Mouse (Mus musculus) CH12.LX (cell line): ENCODE data around the gene Il11. TPM values are rescaled to one million over a fixed set of nuclear protein-coding genes. Genes with fewer than 3 reads are reported as not detected.
"Not testable (repeated sequence)": the region's sequence is repeated elsewhere in the genome, so short reads cannot be mapped to it uniquely, and the experiment has no call there.

Source experiments
- DNase-seq: peaks from one replicate; pipeline ENCODE4 v3.0.0-alpha.2; 2013; ENCODE audit errors: extremely low read depth
- H3K27ac ChIP-seq: 2 replicates; pipeline ENCODE4 v1.5.1; 2012; ENCODE audit warnings: low read depth, mild to moderate bottlenecking, control low read depth, moderate library complexity; ENCODE audit not compliant: insufficient read depth
- H3K27me3 ChIP-seq: replicated peaks from 2 replicates; pipeline ENCODE3; 2012; ENCODE audit warnings: inconsistent platforms
- H3K36me3 ChIP-seq, 2 experiments: replicated peaks in 1 of 2; 2 replicates each; pipeline versions ENCODE3 to v1.6.1; 2012; ENCODE audit warnings: inconsistent platforms in 1 of 2, low read length in 1 of 2, mild to moderate bottlenecking in 1 of 2, mixed read lengths in 1 of 2, moderate library complexity in 1 of 2; ENCODE audit not compliant: control insufficient read depth in 1 of 2, insufficient read depth in 1 of 2
- H3K4me1 ChIP-seq, 2 experiments: 2 replicates each; pipeline ENCODE4 v1.6.1; 2012; ENCODE audit warnings: inconsistent platforms in 1 of 2, moderate library complexity in 1 of 2; ENCODE audit not compliant: insufficient read depth in 2 of 2, control insufficient read depth in 1 of 2
- H3K4me2 ChIP-seq: 2 replicates; pipeline ENCODE4 v1.6.1; 2012; ENCODE audit warnings: low read depth, mild to moderate bottlenecking, control low read depth; ENCODE audit not compliant: poor library complexity, insufficient read depth, severe bottlenecking
- H3K4me3 ChIP-seq, 3 experiments: fragments of 150-350 bp in 1 of 3; sonication (generic) in 1 of 3; replicated peaks in 1 of 3; 2 replicates each; pipeline versions ENCODE3 to v1.5.1; 2011 to 2012; ENCODE audit warnings: low read depth in 2 of 3, low read length in 2 of 3, mild to moderate bottlenecking in 2 of 3, moderate library complexity in 2 of 3, control low read depth in 1 of 3, improper control_type of control experiment in 1 of 3, inconsistent platforms in 1 of 3, mixed read lengths in 1 of 3; ENCODE audit not compliant: poor library complexity in 1 of 3
- H3K79me2 ChIP-seq: replicated peaks from 2 replicates; pipeline ENCODE4 v1.6.1; 2012; ENCODE audit warnings: mild to moderate bottlenecking, moderate library complexity; ENCODE audit not compliant: control insufficient read depth, poor library complexity, insufficient read depth, severe bottlenecking; ENCODE audit errors: extremely low read depth
- H3K9ac ChIP-seq: 2 replicates; pipeline ENCODE4 v1.6.1; 2012; ENCODE audit warnings: low read depth, mild to moderate bottlenecking, control low read depth, moderate library complexity; ENCODE audit not compliant: insufficient read depth
- H3K9me3 ChIP-seq: replicated peaks from 2 replicates; pipeline ENCODE3; 2012; ENCODE audit warnings: low read length, inconsistent platforms, mixed read lengths
- BHLHE40 ChIP-seq: IDR thresholded peaks from 2 replicates; pipeline ENCODE4 v1.6.1; 2011; ENCODE audit warnings: mild to moderate bottlenecking, low read depth, low read length, improper control_type of control experiment
- CHD1 ChIP-seq: IDR thresholded peaks from 2 replicates; pipeline ENCODE4 v1.6.1; 2012; ENCODE audit warnings: low read depth, low read length, improper control_type of control experiment, inconsistent platforms
- CTCF ChIP-seq, 2 experiments: IDR thresholded peaks in 1 of 2; conservative IDR thresholded peaks in 1 of 2; 2 replicates each; pipeline ENCODE4 v1.5.1; 2011 to 2012; ENCODE audit warnings: low read depth in 2 of 2, low read length in 2 of 2, improper control_type of control experiment in 1 of 2, inconsistent platforms in 1 of 2, mild to moderate bottlenecking in 1 of 2, moderate library complexity in 1 of 2
- E2F4 ChIP-seq: IDR thresholded peaks from 2 replicates; pipeline ENCODE4 v1.6.1; 2011; ENCODE audit warnings: low read depth, low read length, improper control_type of control experiment; ENCODE audit not compliant: insufficient replicate concordance
- ELF1 ChIP-seq: IDR thresholded peaks from 2 replicates; pipeline ENCODE4 v1.6.1; 2014; ENCODE audit warnings: low read depth, mild to moderate bottlenecking, inconsistent platforms, low read length, improper control_type of control experiment
- GABPA ChIP-seq: IDR thresholded peaks from 2 replicates; pipeline ENCODE4 v1.6.1; 2012; ENCODE audit warnings: low read depth, low read length, improper control_type of control experiment, inconsistent platforms; ENCODE audit not compliant: insufficient replicate concordance
- JUND ChIP-seq: conservative IDR thresholded peaks from 2 replicates; pipeline ENCODE4 v1.6.1; 2011; ENCODE audit warnings: low read depth, low read length, improper control_type of control experiment
- MAFK ChIP-seq: IDR thresholded peaks from 2 replicates; pipeline ENCODE4 v1.6.1; 2011; ENCODE audit warnings: low read length, improper control_type of control experiment; ENCODE audit not compliant: insufficient replicate concordance
- MEF2A ChIP-seq: IDR thresholded peaks from 2 replicates; pipeline ENCODE4 v1.6.1; 2014; ENCODE audit warnings: low read depth, mild to moderate bottlenecking, inconsistent platforms, low read length, improper control_type of control experiment, borderline replicate concordance
- MXI1 ChIP-seq: IDR thresholded peaks from 2 replicates; pipeline ENCODE4 v1.6.1; 2011; ENCODE audit warnings: mild to moderate bottlenecking, low read depth, low read length, improper control_type of control experiment
- PAX5 ChIP-seq: IDR thresholded peaks from 2 replicates; pipeline ENCODE4 v1.6.1; 2012; ENCODE audit warnings: low read length, inconsistent platforms, mixed read lengths
- RAD21 ChIP-seq: IDR thresholded peaks from 2 replicates; pipeline ENCODE4 v1.6.1; 2011; ENCODE audit warnings: low read depth, mild to moderate bottlenecking, low read length, improper control_type of control experiment, moderate library complexity
- SMC3 ChIP-seq: IDR thresholded peaks from 2 replicates; pipeline ENCODE4 v1.6.1; 2011; ENCODE audit warnings: low read depth, low read length, improper control_type of control experiment
- TCF12 ChIP-seq: IDR thresholded peaks from 2 replicates; pipeline ENCODE4 v1.6.1; 2014; ENCODE audit warnings: low read depth, mild to moderate bottlenecking, inconsistent platforms, low read length, improper control_type of control experiment
- USF2 ChIP-seq: conservative IDR thresholded peaks from 2 replicates; pipeline ENCODE4 v1.6.1; 2011; ENCODE audit warnings: low read depth, low read length, improper control_type of control experiment
- ZC3H11A ChIP-seq: IDR thresholded peaks from 2 replicates; pipeline ENCODE4 v1.6.1; 2012; ENCODE audit warnings: low read depth, mild to moderate bottlenecking, inconsistent platforms, low read length, improper control_type of control experiment
- ZKSCAN1 ChIP-seq: IDR thresholded peaks from 2 replicates; pipeline ENCODE4 v1.6.1; 2012; ENCODE audit warnings: low read depth, inconsistent platforms, low read length, improper control_type of control experiment, borderline replicate concordance
- ZNF384 ChIP-seq: IDR thresholded peaks from 2 replicates; pipeline ENCODE4 v1.6.1; 2012; ENCODE audit warnings: low read depth, low read length, improper control_type of control experiment, inconsistent platforms
- dilution Hi-C: fragments of 300-500 bp; cut with MboI; formaldehyde crosslinking; loops from 2 replicates; pipeline ENCODE4 v1.14.3; 2020; ENCODE audit warnings: low sequenced_read_pairs; ENCODE audit not compliant: extremely low pct_unique_long_range_greater_than_20kb, extremely low pct_ligation_motif_present
- in situ Hi-C: fragments of 300-500 bp; cut with MboI; formaldehyde crosslinking; loops from 3 replicates; pipeline ENCODE4 v1.14.3; 2019; ENCODE audit warnings: low sequenced_read_pairs, low pct_ligation_motif_present, low pct_unique_long_range_greater_than_20kb, mixed read lengths
- polyA plus RNA-seq: library from polyadenylated mRNA; unstranded; fragments of >175 nt; gene quantifications from 2 replicates; pipeline ENCODE4 v1.2.1, GENCODE M21; 2012; ENCODE audit warnings: low read depth; ENCODE audit not compliant: insufficient read length
- total RNA-seq, 2 experiments: library from RNA; depleted of rRNA; stranded (reverse); fragments of 300-350 nt in 1 of 2; fragments of >200 nt in 1 of 2; gene quantifications; 2 replicates each; pipeline ENCODE4 v1.2.3; 2012 to 2014

Gene Il11
- total and polyA plus RNA-seq, 3 experiments = 0.17 TPM; not detected in 2

- dilution Hi-C loops, H3K9ac ChIP-seq, H3K36me3 ChIP-seq, H3K4me2 ChIP-seq, H3K9me3 ChIP-seq, DNase-seq, H3K27ac ChIP-seq, in situ Hi-C loops, H3K79me2 ChIP-seq, H3K4me1 ChIP-seq, H3K27me3 ChIP-seq, H3K4me3 ChIP-seq: not testable (repeated sequence)
These were observed 38.3 kb upstream of the Il11 start for GRCm38 (mm10) chr7:4820925-4821324.

GRCm38 (mm10) chr7:4816559-4816958 is 33.9 kb upstream of the Il11 start:
- no peak for DNase-seq
- Histone ChIP-seq H3K36me3 (peaks cover 0 to 13% of the 10 kb centered on the region in 2 experiments), H3K4me3 (no peak overlapping the region), H3K4me2 (no peak overlapping the region), H3K79me2 (peaks cover 11% of the 10 kb centered on the region), H3K4me1 (peaks cover 3 to 10% of the 10 kb centered on the region in 2 experiments; a peak in 3 of 4 replicates), H3K9ac (no peak overlapping the region), H3K9me3 (no peaks in the 10 kb centered on the region), H3K27ac (no peak overlapping the region), H3K27me3 (no peaks in the 10 kb centered on the region)
- dilution Hi-C loops (no loop called here), in situ Hi-C loops (no loop called here)
- TF ChIP-seq CHD1 (no peak), ZC3H11A (no peak), RAD21 (no peak), BHLHE40 (no peak), MAFK (no peak), MXI1 (no peak), CTCF (conservative IDR thresholded peaks at IDR 0.05 in 1 of 2, IDR thresholded peaks at IDR 0.05 in 1 of 2; ENCODE audit: low read depth in 2 of 2, low read length in 2 of 2) (no peak), MEF2A (no peak), JUND (no peak), GABPA (no peak), USF2 (no peak), ELF1 (no peak), SMC3 (no peak), ZKSCAN1 (no peak), ZNF384 (no peak), TCF12 (no peak), E2F4 (no peak), PAX5 (no peak)
